Mouse (Mus musculus) megakaryocyte progenitor cell, adult 5-6 weeks (primary cell): ENCODE results near the gene Csf3r. TPM values are rescaled to one million over a fixed set of nuclear protein-coding genes. Genes with fewer than 3 reads are reported as not detected.
A peak's percentile ranks its signal among the peaks of the same experiment; 100 is the strongest.

Experiments
- ATAC-seq: replicated peaks from 2 replicates; pipeline ENCODE4 v1.8.0; 2016; ENCODE audit warnings: mild to moderate bottlenecking, moderate TSS enrichment, inconsistent platforms; ENCODE audit not compliant: poor library complexity
- total RNA-seq, 2 experiments: library from RNA; stranded (forward) in 1 of 2; stranded (reverse) in 1 of 2; fragments of 157-497, 149-512 nt in 1 of 2; fragments of 200-1000 nt in 1 of 2; gene quantifications; 2 replicates each; pipeline versions ENCODE4 v1.2.3 to v1.2.4; 2015 to 2017

Csf3r gene
- total RNA-seq, 2 experiments from 2014 or later = 76.9 to 119 TPM

DNA sequence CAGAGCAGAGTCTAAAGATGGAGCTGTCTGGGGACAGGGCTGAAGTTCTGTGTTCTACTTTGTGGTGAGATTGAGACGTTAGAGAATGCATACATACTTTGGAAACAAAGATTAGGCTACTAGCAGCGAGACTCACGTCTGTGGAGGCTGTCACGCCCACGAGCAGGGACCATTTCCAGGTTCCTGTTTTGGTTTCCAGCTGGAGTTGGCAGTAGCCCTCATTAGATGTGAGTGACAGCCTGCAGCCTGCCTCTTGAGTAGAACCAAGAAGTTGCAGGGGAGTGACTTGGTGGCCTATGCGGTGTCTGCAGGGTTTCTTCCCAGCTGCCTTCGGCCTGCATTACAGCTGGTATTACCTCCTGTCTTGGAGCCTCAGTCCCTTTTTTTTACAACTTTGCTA, 27.3 kb downstream of the Csf3r start:
- ATAC-seq = no peak

DNA sequence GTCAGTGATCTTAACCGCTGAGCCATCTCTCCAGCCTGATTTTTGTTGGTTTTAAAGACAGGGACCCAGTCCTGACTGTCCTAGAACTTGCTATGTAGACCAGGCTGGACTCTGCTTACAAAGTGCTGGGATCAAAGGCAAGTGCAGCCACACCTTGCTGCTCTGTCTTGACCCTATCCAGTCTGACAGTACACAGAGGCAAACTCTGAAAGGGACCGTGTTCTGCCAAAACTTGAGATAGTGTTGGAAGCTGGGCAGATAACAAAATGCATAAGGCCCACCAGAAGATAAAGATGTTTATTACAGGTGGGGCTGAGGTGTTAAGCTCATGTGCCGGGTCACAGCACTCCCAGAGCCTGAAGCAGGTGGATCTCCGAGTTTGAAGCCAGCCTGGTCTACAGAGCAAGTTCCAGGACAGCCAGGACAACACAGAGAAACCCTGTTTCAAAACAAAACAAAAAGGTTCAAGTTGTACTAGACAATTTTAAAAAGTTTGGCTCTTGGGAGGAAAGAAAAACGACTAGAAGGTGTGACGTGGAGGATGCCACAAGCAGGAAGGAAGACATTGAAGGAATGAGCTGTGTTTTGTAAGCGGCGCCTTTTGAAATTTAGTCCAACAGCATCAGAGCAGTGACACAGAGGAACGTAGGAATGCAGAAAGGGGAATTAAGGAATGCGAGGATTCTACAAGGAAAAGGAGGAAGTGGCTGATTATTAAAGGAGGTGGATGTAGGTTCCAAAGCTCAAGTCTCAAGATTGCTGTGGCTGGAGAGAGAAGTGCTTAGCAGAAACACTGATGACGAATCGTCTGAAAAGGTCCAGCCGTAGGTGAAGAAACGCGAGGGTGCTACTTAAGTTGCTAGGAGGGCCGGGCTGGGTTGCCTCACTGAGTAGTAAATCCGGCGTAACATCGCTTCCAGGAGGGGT, 33.1 kb downstream of the Csf3r start:
- ATAC-seq = peak; percentile 45

DNA sequence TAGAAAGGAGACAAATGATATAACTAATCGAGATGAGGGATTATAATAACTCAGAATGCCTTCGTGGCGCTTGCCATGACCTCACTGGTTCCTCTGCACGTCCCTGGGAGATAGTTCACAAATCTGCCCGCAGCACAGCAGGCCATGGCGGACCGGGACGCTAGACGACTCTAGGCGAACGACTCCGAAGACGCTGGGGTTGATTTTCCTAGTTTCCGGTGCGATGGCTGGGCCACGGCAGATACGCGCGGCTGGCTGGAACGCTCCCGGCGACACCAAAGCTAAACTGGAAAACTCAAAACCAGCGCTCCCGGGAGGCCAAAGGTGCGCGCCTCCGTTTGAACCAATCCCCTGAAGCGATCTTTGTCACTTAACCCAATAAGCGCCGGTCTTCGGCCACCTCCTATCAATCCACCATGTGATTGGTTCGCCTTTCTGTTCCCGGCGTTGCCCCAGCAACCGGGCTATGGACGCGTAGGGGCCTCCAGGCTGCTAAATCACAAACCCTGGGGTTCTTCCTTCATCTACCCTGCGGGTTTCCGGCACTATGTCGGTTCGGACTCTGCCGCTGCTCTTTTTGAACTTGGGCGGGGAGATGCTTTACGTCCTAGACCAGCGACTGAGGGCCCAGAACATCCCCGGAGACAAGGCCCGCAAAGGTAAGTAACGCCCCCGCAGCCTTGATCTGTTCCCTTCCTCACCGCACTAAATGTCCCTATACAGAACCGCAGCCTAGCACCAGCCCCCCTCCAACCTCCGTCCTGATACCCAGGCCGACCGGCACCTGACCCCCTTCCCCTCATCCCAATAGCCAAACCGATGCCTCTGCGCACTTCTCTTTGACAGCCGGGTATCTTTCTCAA, 34.0 kb downstream of the Csf3r start, which contains the start of gene Oscp1:
Oscp1 (plus strand) TSS at position 432 of the 863 bp plus-strand sequence.
- ATAC-seq = peak; percentile 97

DNA sequence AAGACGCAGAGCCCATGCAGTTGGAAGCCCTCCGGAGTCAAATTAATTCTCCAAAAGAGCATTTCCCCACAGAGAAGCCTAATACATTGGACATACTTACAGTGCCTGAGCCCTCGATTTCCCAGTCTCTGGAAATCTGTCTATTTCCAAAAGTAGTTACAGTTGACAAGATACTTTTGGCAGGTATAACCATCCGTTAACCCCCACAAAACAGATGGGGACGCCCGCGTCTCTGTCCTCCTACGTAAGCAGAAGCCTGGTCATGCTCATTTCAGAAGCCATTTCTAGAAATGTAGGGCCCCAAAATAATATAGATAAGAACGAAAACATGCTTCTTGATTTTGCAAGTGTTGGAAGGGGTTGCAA, 34.6 kb downstream of the Csf3r start:
- no peak for ATAC-seq

DNA sequence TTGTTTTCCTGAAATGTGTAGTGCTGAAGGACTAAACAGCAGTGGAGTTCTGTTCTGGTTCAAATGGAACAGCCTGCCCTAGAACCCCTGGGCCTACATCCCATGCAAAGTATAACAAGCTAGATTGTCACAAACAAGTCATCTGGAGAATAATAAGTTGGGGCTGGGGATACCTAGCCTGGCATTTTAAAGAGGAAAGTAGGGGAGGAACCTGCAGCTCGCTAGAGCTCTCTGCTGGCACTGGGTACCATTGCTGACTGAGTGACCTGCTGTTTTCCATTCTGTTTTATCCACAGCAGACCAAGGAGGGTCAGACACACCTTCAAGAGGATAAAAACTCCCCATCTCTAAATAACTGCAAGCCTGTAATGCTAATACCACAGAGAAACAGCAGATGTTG, 38.5 kb downstream of the Csf3r start:
- ATAC-seq = no peak

DNA sequence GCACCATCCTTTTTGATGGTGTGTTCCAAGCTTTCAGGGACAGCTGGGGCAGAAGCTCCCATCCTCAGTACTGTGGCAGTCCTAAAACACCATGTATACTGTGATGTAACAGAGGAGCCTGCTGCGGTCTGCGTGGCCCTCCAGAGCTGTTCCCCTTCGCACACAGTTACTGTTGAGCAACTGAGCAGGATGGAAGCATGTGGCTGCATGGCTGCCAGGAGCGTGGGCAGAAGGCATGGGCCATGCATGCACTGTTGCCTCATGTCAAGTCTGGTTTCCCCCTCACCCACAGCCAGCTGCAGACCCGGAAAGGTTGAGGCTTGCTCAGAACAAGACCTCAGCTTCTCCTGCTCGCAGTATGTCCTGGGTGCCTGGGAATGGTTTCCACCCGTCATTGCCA, 40.9 kb downstream of the Csf3r start:
- peak; percentile 94 for ATAC-seq

- ATAC-seq = peak; percentile 47
These were observed 43.2 kb downstream of the Csf3r start for GRCm38 (mm10) chr4:126067401-126068077.

- no peak for ATAC-seq
These were observed 44.5 kb downstream of the Csf3r start for GRCm38 (mm10) chr4:126068842-126069241.

DNA sequence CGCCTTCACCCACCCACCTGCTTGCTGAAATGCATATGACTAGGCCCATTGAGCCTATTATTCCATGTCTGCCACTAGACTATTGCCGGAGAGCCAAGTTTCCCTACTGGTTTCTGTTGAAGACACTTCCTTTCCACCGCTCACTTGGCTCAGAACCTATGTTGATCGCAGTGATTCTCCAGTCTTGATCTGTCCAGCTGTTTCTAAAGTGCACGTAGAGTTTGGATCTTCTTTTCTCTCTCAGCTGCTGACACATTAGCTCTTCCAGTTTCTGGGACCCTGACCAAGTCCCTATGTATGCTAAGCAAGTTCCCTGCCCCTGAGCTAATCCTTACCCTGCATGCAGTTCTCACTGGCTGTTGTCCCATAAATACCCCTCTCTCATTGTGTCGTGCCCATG, 53.5 kb downstream of the Csf3r start:
- no peak for ATAC-seq

DNA sequence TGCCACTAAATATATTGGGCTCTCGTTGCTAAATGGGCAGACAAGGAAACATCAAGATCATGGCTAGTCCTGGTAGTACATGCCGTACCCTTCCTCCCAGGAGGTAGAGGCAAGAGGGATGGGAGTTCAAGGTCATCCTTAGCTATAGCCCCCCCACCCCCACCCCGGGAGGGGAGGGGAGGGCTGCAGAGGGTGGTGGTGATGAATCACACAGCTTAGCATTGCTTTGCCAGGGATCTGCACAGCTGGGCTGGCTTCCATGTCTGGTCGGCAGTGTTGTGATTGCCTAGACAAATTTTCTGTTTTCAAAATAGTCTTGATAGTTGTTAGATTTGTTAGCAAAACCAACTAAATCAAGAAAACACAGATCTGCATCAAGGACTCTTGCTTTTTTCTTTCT, 54.9 kb downstream of the Csf3r start:
- no peak for ATAC-seq

DNA sequence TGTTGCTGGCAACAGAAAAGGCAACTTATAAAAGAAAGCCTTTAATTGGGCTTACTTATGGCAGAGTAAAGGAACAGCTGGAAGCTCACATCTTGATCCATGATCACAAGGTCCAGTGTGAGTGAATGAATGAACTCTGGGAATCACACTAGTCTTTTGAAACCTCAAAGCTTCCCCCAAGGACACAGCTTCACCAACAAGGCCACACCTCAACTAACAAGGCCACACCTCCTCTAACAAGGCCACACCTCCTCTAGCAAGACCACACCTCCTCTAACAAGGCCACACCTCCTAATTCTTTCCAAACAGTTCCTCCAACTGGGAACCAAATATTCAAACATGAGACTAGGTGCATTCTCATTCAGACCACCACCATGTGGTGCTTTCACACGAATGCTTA, 57.3 kb downstream of the Csf3r start:
- ATAC-seq = no peak

DNA sequence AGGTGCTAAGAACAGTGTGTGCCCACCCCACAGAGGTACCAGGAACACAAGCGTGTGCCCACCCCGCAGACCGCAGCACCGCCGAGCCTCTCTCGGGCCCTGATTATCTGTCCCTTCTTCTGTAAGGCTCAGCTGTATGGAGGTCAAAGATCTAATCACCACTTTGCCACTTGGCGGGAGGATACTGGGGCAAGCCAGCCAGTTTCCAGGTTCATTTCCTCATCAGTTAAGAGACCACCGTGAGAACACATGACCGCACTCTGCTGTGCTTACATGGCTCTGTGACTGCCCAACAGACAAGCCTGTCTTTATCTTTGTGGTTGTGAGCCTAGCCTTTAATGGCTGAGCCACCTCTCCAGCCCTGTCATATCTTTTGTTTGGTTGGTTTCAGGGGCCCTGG, 58.7 kb downstream of the Csf3r start:
- ATAC-seq = peak; percentile 52

DNA sequence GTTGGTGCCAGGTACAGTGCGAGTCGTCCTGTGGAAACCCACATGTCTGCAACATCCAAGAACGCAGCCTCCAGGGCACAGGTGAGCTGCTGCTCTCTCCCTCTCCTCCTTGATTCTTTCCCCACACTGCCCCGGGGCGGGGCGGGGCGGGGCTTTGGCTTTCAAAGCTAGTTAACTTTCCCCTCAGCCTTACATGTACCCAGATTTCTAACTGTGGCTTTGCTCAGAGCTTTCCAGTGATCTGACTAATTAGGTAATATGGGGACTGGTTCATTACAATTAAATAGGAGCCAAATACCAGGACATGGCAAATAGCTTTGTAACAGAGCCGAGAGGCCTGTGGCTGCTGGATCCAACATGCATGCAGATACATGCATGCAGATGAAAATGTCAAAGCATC, 60.0 kb downstream of the Csf3r start:
- no peak for ATAC-seq

DNA sequence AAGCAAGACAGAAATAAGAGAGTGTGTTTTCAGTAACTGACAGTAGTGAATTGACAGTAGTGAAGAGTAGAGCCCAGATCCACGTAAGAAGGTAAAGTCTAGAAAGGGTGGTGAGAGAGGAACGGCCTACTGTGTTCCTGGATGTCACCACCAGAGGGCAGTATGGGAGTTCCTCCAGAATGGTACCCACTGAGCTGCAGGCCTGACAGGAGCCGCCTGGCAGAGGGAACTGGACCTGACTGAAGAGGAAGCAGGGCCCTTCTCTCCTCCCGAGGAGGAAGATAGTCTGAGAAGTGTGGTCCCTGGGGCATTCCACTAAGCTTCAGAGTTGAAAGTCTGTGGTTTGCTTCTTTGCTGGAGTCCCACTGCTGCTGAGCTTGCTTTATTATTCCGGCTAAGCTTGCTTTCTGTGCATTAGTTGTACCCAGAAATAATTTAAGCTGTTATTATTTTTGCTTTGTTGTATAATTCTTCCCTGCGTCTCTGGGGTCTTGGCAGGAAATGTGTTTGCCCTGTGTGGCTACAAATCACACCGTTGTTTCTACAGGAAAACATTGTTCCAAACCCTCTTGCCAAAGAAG, 61.7 kb downstream of the Csf3r start:
- peak; percentile 98 for ATAC-seq

- ATAC-seq = no peak
These were observed 65.9 kb downstream of the Csf3r start for GRCm38 (mm10) chr4:126090101-126090847.

- no peak for ATAC-seq
These were observed 66.4 kb downstream of the Csf3r start for GRCm38 (mm10) chr4:126090848-126091124.

DNA sequence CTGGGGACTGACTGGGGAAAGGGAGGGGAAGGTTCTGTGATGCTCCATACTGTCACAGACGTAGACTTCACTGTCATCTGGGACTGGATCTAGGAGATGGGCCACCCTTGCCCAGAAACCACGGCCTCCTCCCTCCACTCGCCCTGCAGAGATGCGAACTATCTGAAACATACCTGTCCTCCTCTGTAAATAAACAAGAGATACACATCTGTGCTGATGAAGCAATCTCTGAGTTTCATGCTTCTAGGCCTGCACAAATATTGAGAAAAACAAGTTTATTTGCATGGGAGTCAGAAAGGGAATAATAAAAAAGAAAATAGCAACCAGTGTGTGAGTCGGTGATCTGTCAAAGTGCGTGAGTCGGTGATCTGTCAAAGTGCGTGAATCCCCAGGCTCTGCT, 67.5 kb downstream of the Csf3r start:
- no peak for ATAC-seq
